Mouse (Mus musculus) megakaryocyte, embryonic 14.5 days (primary cell): Measurements from ENCODE around the gene Idh3g. TPM values are rescaled to one million over a fixed set of nuclear protein-coding genes. Genes with fewer than 3 reads are reported as not detected.
A peak's percentile ranks its signal among the peaks of the same experiment; 100 is the strongest.
"Not testable (repeated sequence)": the region's sequence is repeated elsewhere in the genome, so short reads cannot be mapped to it uniquely, and the experiment has no call there.

Experiments
- H3K27me3 ChIP-seq: replicated peaks from 2 replicates; pipeline ENCODE3; 2012; ENCODE audit warnings: inconsistent platforms
- H3K36me3 ChIP-seq: replicated peaks from 2 replicates; pipeline ENCODE3; 2012; ENCODE audit warnings: low read length, inconsistent platforms, mixed read lengths
- H3K4me1 ChIP-seq: 2 replicates; pipeline ENCODE4 v1.6.1; 2012; ENCODE audit warnings: inconsistent platforms
- H3K4me3 ChIP-seq: replicated peaks from 2 replicates; pipeline ENCODE3; 2012; ENCODE audit warnings: moderate library complexity, mild to moderate bottlenecking, inconsistent platforms
- H3K9me3 ChIP-seq: 2 replicates; pipeline ENCODE4 v1.6.1; 2012; ENCODE audit warnings: inconsistent platforms
- FLI1 ChIP-seq: IDR thresholded peaks from 2 replicates; pipeline ENCODE4 v1.6.1; 2012; ENCODE audit warnings: low read length, inconsistent platforms, mixed read lengths
- GATA1 ChIP-seq: IDR thresholded peaks from 3 replicates; pipeline ENCODE4 v1.6.1; 2012; ENCODE audit warnings: mixed read lengths, low read length, inconsistent platforms, borderline replicate concordance
- polyA plus RNA-seq: library from polyadenylated mRNA; stranded (reverse); fragments of >175 nt; gene quantifications from 2 replicates; pipeline ENCODE4 v1.2.3, GENCODE M21; 2012; ENCODE audit warnings: low replicate concordance; ENCODE audit not compliant: insufficient read depth

The Idh3g gene
- polyA plus RNA-seq, 1 experiment, result 20.7 TPM

DNA sequence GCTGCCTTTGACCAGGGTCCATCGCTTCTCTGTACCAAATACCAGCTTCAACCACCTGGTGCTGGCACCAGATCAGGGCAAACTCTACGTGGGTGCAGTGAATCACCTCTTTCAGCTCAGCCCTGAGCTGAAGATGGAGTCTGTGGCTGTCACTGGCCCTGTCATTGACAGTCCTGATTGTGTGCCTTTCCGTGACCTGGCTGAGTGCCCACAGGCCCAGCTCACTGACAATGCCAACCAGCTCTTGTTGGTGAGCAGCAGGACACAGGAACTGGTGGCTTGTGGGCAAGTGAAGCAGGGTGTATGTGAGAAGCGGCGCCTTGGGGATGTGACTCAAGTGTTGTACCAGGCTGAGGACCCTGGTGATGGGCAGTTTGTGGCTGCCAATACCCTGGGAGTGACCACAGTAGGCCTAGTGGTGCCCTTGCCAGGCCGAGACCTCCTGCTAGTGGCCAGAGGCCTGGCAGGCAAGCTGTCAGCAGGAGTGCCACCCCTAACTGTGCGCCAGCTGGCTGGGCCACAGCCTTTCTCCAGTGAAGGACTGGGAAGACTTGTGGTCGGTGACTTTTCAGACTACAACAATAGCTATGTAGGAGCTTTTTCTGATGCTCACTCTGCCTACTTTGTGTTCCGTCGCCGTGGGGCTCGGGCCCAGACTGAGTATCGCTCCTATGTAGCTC lies 27.9 kb downstream of the Idh3g start:
- no peak for TF ChIP-seq FLI1
- TF ChIP-seq GATA1, result no peak
- Histone ChIP-seq H3K4me3 (peak overlapping the region; percentile 31), H3K27me3 (peaks cover 43% of the 10 kb centered on the region), H3K9me3 (no peaks in the 10 kb centered on the region), H3K36me3 (no peaks in the 10 kb centered on the region), H3K4me1 (peaks cover 59% of the 10 kb centered on the region)

DNA sequence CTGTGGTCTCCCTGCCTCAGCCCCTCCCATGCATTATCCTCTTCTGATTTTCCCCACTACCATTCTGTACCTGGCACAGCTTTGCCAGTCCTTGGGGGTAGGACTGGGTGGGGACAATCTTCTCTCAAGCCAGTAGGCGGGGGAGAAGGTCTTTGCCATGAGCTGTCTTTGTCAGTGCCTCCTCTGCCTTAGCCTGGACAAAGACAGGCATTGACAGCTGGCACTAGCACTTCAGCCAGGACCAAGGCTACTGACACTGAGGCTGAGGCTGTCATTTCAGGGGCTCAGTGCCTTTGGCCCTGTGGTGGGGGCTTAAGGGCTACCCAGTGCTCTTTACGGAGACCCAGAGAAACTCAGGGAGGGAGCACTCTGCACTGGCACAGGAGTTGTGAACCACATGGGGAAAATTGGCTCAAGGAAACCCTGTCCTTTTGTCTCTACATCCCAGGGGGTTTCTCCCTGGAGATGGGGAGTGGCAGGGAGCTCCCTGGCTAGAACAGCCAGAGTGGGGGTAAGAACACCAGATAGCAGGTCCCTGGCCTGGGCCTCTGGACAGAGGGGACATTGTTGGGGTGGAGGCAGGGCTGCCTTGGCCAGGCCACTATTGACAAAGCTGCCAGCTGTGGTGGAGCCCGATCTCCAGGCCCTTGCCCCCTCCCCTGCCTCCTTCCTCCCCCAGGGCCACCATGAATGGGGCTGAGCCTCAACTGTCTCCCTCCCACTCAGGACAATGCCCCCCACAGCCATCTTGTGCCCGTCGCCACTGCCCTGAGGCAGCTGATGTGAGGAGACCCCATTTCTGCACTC lies 30.2 kb downstream of the Idh3g start, which contains the start of gene Plxnb3:
TSS of gene Plxnb3 (plus strand) at position 757 of the 807 bp plus-strand sequence.
- H3K9me3 ChIP-seq, result no peaks in the 10 kb centered on the region
- no peak for TF ChIP-seq GATA1
- no peak for TF ChIP-seq FLI1
- H3K4me3 ChIP-seq, result no peak within 1 kb of the TSS
- H3K27me3 ChIP-seq, result peaks cover 31% of the 10 kb centered on the region
- no peaks in the 10 kb centered on the region for H3K36me3 ChIP-seq
- peaks cover 53% of the 10 kb centered on the region for H3K4me1 ChIP-seq

DNA sequence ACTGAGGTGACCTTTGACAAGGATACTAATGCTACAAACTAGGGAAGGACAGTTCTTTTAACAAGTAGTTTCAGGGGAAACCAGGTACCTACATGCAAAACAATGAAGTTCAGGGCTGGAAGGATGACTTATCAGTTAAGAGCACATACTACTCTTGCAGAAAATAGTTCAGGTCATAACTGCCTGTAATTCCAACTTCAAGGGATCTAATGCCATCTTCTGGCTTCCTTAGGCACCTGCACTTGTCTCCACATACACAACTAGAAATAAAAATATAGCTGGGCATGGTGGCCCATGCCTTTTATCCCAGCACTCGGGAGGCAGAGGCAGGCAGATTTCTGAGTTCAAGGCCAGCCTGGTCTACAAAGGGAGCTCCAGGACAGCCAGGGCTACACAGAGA lies 37.7 kb downstream of the Idh3g start:
- TF ChIP-seq FLI1 (no peak), GATA1 (no peak)
- no peaks in the 10 kb centered on the region for H3K36me3 ChIP-seq
- H3K9me3 ChIP-seq, result no peaks in the 10 kb centered on the region
- H3K4me1 ChIP-seq, result peaks cover 4% of the 10 kb centered on the region
- no peak overlapping the region for H3K4me3 ChIP-seq
- H3K27me3 ChIP-seq, result peaks cover 1% of the 10 kb centered on the region

DNA sequence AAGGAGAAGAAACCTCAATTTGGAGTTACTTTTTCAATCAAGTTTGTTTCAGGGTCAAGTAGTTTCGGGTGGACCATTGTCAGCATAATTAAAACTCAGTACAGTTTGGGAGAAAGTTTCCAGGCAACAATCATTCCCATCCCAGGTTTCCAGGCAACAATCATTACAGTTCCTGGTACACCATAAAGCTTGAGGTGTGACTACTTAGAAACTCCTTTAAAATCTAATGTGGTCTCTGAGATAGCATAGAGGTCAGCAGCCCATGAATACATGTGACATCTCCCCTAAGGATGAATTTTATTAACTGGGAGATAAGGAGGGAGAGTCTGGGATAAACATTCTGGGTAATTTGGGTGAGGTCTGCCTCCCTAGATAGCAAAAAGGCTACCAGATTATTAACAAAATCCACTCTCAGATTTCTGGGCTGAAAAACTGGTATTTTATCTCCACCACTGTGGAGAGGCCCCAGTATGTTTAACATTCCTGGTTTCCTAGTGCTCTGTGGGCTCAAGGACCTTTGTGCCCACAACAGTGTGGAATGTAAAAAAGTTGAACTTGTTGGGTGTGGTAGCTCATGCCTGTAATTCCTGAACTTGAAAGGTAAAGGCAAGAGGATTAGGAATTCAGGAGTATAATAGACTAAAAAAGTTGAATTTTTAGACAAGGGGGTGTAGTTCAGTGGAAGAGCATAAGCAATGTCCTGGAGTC lies 41.8 kb downstream of the Idh3g start:
- H3K4me3 ChIP-seq, result no peak overlapping the region
- no peaks in the 10 kb centered on the region for H3K9me3 ChIP-seq
- no peak for TF ChIP-seq GATA1
- no peak for TF ChIP-seq FLI1
- no peaks in the 10 kb centered on the region for H3K4me1 ChIP-seq
- H3K27me3 ChIP-seq, result no peaks in the 10 kb centered on the region
- no peaks in the 10 kb centered on the region for H3K36me3 ChIP-seq

DNA sequence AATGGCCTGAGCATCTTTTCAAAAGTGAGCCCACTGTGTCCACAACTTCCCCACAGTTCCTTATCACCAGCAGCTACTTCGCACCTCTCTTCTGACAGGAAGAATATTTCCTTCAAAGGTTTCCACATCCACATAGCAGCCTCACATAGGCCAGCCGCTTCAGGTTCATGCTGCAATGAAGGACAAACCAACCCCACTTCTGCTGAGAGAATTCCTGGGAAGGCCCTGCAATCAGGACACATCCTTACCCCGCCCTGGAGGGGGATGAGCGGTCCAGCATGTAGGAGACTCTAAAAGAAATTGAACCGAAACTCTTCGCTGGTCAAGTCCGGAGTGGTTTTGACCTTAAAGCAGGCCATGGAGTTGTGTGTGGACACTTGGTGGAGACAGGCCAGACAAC lies 46.9 kb downstream of the Idh3g start:
- not testable (repeated sequence) for H3K4me3 ChIP-seq, H3K4me1 ChIP-seq, H3K9me3 ChIP-seq
- peaks cover 23% of the 10 kb centered on the region for H3K36me3 ChIP-seq
- peaks cover 16% of the 10 kb centered on the region for H3K27me3 ChIP-seq

DNA sequence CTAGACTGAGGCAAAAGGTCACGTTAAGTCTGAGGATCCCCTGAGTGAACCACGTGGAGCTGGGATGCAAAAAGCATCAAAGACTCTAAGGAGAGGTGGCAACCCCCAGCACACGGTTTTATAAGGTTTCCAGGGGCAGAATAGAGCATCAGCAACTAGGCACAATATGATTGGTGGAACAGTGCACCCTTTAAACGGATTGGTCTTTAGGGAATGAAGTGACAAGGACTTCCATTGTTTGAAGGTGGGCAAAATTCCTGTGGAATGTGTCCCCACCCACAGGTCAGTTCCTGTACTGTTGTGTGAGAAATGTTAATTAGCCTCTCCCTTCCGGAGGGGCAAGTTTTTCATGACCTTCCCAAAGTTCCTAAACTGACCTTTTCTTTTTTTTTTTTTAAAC lies 47.5 kb downstream of the Idh3g start:
- no peaks in the 10 kb centered on the region for H3K9me3 ChIP-seq
- H3K4me3 ChIP-seq, result no peak overlapping the region
- no peak for TF ChIP-seq GATA1
- TF ChIP-seq FLI1, result no peak
- H3K27me3 ChIP-seq, result peaks cover 23% of the 10 kb centered on the region
- H3K36me3 ChIP-seq, result peaks cover 30% of the 10 kb centered on the region
- H3K4me1 ChIP-seq, result no peaks in the 10 kb centered on the region

DNA sequence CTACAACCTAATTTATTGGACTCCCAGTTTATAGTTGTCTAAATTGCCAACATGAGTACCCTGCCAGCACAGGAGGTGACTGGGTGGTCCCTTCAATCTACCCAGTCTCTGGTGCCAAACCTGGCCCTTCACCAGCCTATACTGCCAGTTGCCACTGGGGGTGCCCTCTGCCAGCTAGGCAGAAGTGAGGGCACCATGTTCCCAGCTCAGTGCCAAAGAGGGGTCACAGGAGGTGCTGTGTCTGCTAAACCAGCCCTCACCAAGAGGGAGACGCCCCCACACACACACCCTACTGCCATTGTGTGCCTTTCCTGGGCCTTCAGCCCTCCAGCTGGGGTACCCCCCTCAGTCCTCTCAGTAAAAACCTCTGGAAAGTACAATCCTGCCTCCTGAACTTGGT lies 48.5 kb downstream of the Idh3g start:
- TF ChIP-seq GATA1 (no peak), FLI1 (no peak)
- no peaks in the 10 kb centered on the region for H3K4me1 ChIP-seq
- peaks cover 37% of the 10 kb centered on the region for H3K36me3 ChIP-seq

DNA sequence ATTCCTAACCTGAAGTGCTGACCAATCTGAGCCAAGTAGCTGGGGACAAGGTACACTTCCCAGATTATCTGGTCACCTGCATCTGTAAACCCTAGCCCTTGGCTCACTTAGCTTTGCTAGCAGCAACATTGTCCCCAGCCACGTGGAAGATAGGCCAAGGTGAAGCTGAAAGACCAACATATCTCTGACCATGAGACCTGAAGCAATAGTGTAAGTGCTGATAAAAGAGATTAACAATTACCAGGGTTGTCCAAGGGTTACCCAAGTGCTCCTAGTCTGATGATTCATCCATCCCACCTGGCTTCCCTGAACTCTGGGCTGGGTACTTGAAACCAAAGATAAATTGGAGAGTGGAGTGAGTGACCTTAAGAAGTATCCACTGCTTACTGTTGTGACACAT lies 55.8 kb downstream of the Idh3g start:
- Histone ChIP-seq H3K4me1 (no peaks in the 10 kb centered on the region), H3K27me3 (peaks cover 18% of the 10 kb centered on the region), H3K9me3 (no peaks in the 10 kb centered on the region), H3K36me3 (peaks cover 71% of the 10 kb centered on the region), H3K4me3 (no peak overlapping the region)
- TF ChIP-seq FLI1 (no peak), GATA1 (no peak)

More for the DNA sequence above, 48.5 kb downstream of the Idh3g start:
- Histone ChIP-seq H3K4me3 (no peak overlapping the region), H3K27me3 (peaks cover 23% of the 10 kb centered on the region), H3K9me3 (no peaks in the 10 kb centered on the region)

Other genes starting within 250 kb of the Idh3g start
- 0.57 and 1.4 TPM in 2 replicates for gene Dusp9, start 147.5 kb downstream of the Idh3g start, polyA plus RNA-seq
- gene Pnck, start 126.8 kb downstream of the Idh3g start, polyA plus RNA-seq, result not detected in 2 replicates
- gene Slc6a8, start 113.7 kb downstream of the Idh3g start, polyA plus RNA-seq, result 0.78 and 3.9 TPM in 2 replicates
- 18.5 and 52.2 TPM in 2 replicates for gene Bcap31, start 70.7 kb downstream of the Idh3g start, polyA plus RNA-seq
- 35.2 and 45.1 TPM in 2 replicates for gene Abcd1, start 70.3 kb downstream of the Idh3g start, polyA plus RNA-seq
- 1.2 and 3.1 TPM in 2 replicates for gene Plxnb3, start 29.8 kb downstream of the Idh3g start, polyA plus RNA-seq
- 0.45 and 4.0 TPM in 2 replicates for gene Srpk3, start 12.5 kb downstream of the Idh3g start, polyA plus RNA-seq
- gene Ssr4, start 131 bp upstream of the Idh3g start, polyA plus RNA-seq, result 53.1 and 60.4 TPM in 2 replicates
- gene Pdzd4, start 38.1 kb upstream of the Idh3g start, polyA plus RNA-seq, result not detected in 2 replicates
- gene Avpr2, start 105.2 kb upstream of the Idh3g start, polyA plus RNA-seq, result not detected in 2 replicates
- 0.96 TPM in 1 of 2 replicates, not detected in the other for gene L1cam, start 109.2 kb upstream of the Idh3g start, polyA plus RNA-seq
- 6.6 and 13.3 TPM in 2 replicates for gene Arhgap4, start 135.0 kb upstream of the Idh3g start, polyA plus RNA-seq
- 58.9 and 174 TPM in 2 replicates for gene Naa10, start 135.0 kb upstream of the Idh3g start, polyA plus RNA-seq
- gene Renbp, start 144.0 kb upstream of the Idh3g start, polyA plus RNA-seq, result 31.2 and 114 TPM in 2 replicates
- gene Hcfc1, start 179.5 kb upstream of the Idh3g start, polyA plus RNA-seq, result 58.4 and 162 TPM in 2 replicates
- 134 and 271 TPM in 2 replicates for gene Irak1, start 237.0 kb upstream of the Idh3g start, polyA plus RNA-seq